ENCODE assay signal across 8 mouse cellular contexts in the genomic region with DNA sequence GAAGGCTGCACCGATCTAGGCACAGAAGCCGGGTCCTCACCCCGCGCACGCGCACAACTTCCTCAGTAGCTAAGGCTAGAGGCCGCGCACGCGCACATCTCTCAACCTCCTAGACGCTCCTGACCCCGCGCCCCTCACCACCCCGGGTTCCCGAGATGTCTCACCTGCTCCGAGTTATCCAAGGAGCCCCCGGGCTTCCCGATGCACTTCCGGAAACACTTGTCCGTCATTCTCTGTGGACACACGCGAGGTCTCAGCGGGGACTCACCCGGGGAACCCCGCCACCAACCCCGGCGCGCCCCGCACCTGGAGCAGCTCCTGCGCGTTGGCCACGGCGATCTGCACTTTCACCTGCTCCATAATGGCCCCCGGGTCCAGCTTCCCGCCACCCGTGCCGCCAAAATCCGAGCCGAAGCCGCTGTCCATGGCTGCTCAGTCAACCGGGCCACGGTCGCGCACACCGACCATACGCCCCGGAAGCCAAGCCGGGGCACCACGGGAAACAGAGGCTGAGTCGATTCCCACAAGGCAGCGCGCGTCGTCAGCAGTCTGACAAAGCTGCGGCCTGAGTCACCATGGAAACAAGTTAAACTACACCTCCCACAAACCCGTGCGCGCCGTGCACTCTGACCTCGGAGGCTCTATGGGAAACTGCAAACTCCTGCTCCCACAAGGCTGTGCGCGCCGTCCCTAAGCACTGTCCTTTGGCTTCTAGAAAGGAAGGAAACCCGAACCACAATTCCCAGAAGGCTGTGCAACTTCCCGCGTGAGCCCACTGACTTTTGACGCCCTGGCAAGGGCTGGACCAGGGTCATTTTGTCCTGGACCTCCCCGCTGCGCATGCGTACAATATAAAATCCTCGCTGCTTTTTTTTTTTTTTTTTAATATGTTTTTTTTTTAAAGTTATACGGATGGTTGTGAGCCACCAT. TPM values are rescaled to one million over a fixed set of nuclear protein-coding genes. Genes with fewer than 3 reads are reported as not detected.
DNase-seq lines count a peak whose midpoint lies in the region; ATAC-seq and TF ChIP-seq lines count a peak whose summit lies in the region.

Timm13 (minus strand) TSS at position 652 of the 930 bp plus-strand sequence.

- H3K27ac ChIP-seq in gastrocnemius, adult 2 months, result peak within 1 kb of the TSS; percentile 96
- peak within 1 kb of the TSS; percentile 91 for H3K27ac ChIP-seq in hindbrain, postnatal 0 days
- peak within 1 kb of the TSS; percentile 98 for H3K27ac ChIP-seq in left cerebral cortex, adult 2 months

- no peaks in the 10 kb centered on the region for H3K27me3 ChIP-seq in hindbrain, postnatal 0 days (ENCODE audit: insufficient read depth, low read length)

- TF ChIP-seq CTCF in gastrocnemius, adult 2 months (IDR thresholded peaks at IDR 0.05), result no peak
- no peak for TF ChIP-seq CTCF in hindbrain, postnatal 0 days (IDR thresholded peaks at IDR 0.05; ENCODE audit: low read depth)
- no peak for TF ChIP-seq CTCF in left cerebral cortex, adult 2 months (IDR thresholded peaks at IDR 0.05)

- H3K9me3 ChIP-seq in hindbrain, postnatal 0 days (ENCODE audit: low read length), result no peaks in the 10 kb centered on the region

- WGBS in hindbrain, postnatal 0 days, result under 1% methylated on average over 72 of the region's 72 CpGs

- peak; percentile 100 for DNase-seq in ZHBTc4 (ENCODE audit: low read depth, low spot score)
- DNase-seq in gastrocnemius, adult 2 months, result peak; percentile 98
- DNase-seq in hindbrain, postnatal 0 days (ENCODE audit: low spot score), result peak; percentile 100
- peak; percentile 97 to 99 for DNase-seq in left cerebral cortex, adult 2 months (ENCODE audit: extremely low spot score in 1 of 2, low spot score in 2 of 2)
- peak; percentile 100 for DNase-seq in right cerebral cortex, adult 2 months (ENCODE audit: low spot score in 2 of 2)
- peak; percentile 97 for DNase-seq in urinary bladder, postnatal 14 days (ENCODE audit: low spot score)

- peaks cover 31% of the 10 kb centered on the region; the same call in 1 of the 2 replicates for H3K36me3 ChIP-seq in hindbrain, postnatal 0 days (ENCODE audit: insufficient read depth, low read length)

- ATAC-seq in common myeloid progenitor, adult 5-6 weeks (replicated peaks; ENCODE audit: low read depth, poor library complexity, severe bottlenecking), result peak; percentile 96
- peak; percentile 96 for ATAC-seq in hindbrain, postnatal 0 days
- peak; percentile 95 for ATAC-seq in megakaryocyte, adult 5-6 weeks (ENCODE audit: poor library complexity, severe bottlenecking)

- intact Hi-C loops in gastrocnemius, adult 2 months (cut with DNase I), result loop anchor here (5.0 kb wide), 1 partner anchor 277 kb away; the partner anchor contains the start of gene Eef2
- intact Hi-C loops in left cerebral cortex, adult 2 months (cut with DNase I), result no loop called here

- peak within 1 kb of the TSS; percentile 87 for H3K4me3 ChIP-seq in gastrocnemius, adult 2 months
- H3K4me3 ChIP-seq in hindbrain, postnatal 0 days (ENCODE audit: low read length), result peak within 1 kb of the TSS; percentile 84
- H3K4me3 ChIP-seq in left cerebral cortex, adult 2 months, result peak within 1 kb of the TSS; percentile 84

- 0 out of 2 replicates have a peak, but pooled peaks cover 3% of the 10 kb centered on the region for H3K4me1 ChIP-seq in hindbrain, postnatal 0 days (ENCODE audit: insufficient read depth, low read length)

- peak within 1 kb of the TSS; percentile 78 for H3K9ac ChIP-seq in hindbrain, postnatal 0 days (replicated peaks; ENCODE audit: low read length)

- peak within 1 kb of the TSS; percentile 81 for H3K4me2 ChIP-seq in hindbrain, postnatal 0 days (ENCODE audit: low read depth, low read length)

RNA-seq across cellular contexts. Expression of gene Timm13, which starts in this region (rescaled TPM):
- total RNA-seq in common myeloid progenitor, adult 5-6 weeks (2017), result 40.2 and 52.3 TPM in 2 replicates
- 100 to 1,000 TPM; 110 to 139 TPM for total RNA-seq in gastrocnemius, adult 2 months (2021)
- total RNA-seq in hindbrain, postnatal 0 days (2014; rRNA removed), result 150 and 155 TPM in 2 replicates
- polyA plus RNA-seq in hindbrain, postnatal 0 days (2015; fragmentation: Nextera tagmentation; extraction: Ambion mirVana), result 366 and 369 TPM in 2 replicates
- total RNA-seq in left cerebral cortex, adult 2 months (2021), result 100 to 1,000 TPM; 136 to 138 TPM
- 60.1 and 74.7 TPM in 2 replicates for total RNA-seq in megakaryocyte, adult 5-6 weeks (2015)
- total RNA-seq in megakaryocyte, adult 5-6 weeks (2017), result 31.8 and 44.9 TPM in 2 replicates

Comparison
In these comparisons a context has a peak if more than half of its experiments do, and no peak if none do; other contexts are left out.
1. Peak in every context shown above with its lines: DNase-seq, ATAC-seq, H3K4me3 ChIP-seq and H3K27ac ChIP-seq.